ENCODE assay signal across 12 mouse cellular contexts in the genomic region with DNA sequence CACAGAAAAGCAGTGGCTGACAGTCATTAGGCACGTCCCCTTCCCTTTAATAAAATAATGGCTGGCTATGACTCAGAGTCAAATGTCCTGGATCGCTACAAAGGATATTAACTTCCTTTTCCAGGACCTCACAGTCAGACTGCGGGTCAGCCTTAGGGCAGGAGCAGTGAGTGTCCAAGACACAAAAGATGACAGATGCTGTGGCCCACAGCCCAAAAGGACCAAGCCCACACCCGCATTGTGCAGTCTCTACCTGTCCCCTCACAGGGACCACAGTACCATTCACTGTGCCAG. TPM values are rescaled to one million over a fixed set of nuclear protein-coding genes. Genes with fewer than 3 reads are reported as not detected.
DNase-seq lines count a peak whose midpoint lies in the region; ATAC-seq and TF ChIP-seq lines count a peak whose summit lies in the region.
"Had no signal": no experiment of that assay in that cellular context is flagged by ENCODE, and none has a peak within 500 bp of the region (broad histone marks: within the 10 kb centered on the region; RNA-seq: fewer than 3 reads in every experiment).

No protein-coding gene starts in this region.

- no peak for TF ChIP-seq CTCF in small intestine, adult 2 months (IDR thresholded peaks at IDR 0.05; ENCODE audit: extremely low read depth, insufficient read length, insufficient replicate concordance, low read depth, low read length)

- peaks cover 94% of the 10 kb centered on the region for H3K36me3 ChIP-seq in megakaryocyte, embryonic 14.5 days (replicated peaks; ENCODE audit: low read length)
- H3K36me3 ChIP-seq in small intestine, adult 2 months (ENCODE audit: control insufficient read depth, insufficient read depth, low read length), result peaks cover 7% of the 10 kb centered on the region

- no peak for ATAC-seq in megakaryocyte, adult 5-6 weeks (ENCODE audit: poor library complexity, severe bottlenecking)

- 64% methylated on average over 4 of the region's 4 CpGs for WGBS in small intestine, adult 2 months

- no peaks in the 10 kb centered on the region for H3K27me3 ChIP-seq in megakaryocyte, embryonic 14.5 days (replicated peaks)
- H3K27me3 ChIP-seq in small intestine, adult 2 months (ENCODE audit: control insufficient read depth, insufficient read depth, low read length), result no peaks in the 10 kb centered on the region
- H3K27me3 ChIP-seq: forebrain, embryonic 12.5 days had no signal

- TF ChIP-seq POLR2A in small intestine, adult 2 months (IDR thresholded peaks at IDR 0.05; ENCODE audit: low read depth, low read length), result no peak

- peak; percentile 28 for DNase-seq in cerebellum, adult 9-11 months
- no peak for DNase-seq in cerebellum, adult 18-20 months
- DNase-seq in kidney, postnatal 10 days, result peak; percentile 60
- DNase-seq in gastrocnemius, adult 18-20 months (ENCODE audit: low spot score), result no peak
- DNase-seq in layer of hippocampus, adult 8-10 months (ENCODE audit: low spot score in 2 of 2), result no peak
- DNase-seq: cerebellum, postnatal 10 days; layer of hippocampus, postnatal 36 days had no signal

- no peaks in the 10 kb centered on the region for H3K9me3 ChIP-seq in megakaryocyte, embryonic 14.5 days
- H3K9me3 ChIP-seq: forebrain, embryonic 12.5 days; midbrain, embryonic 10.5 days had no signal

- H3K4me3 ChIP-seq in megakaryocyte, embryonic 14.5 days (replicated peaks), result peak overlapping the region; percentile 75
- no peak overlapping the region for H3K4me3 ChIP-seq in small intestine, adult 2 months (ENCODE audit: low read depth, low read length)
- H3K4me3 ChIP-seq: forebrain, embryonic 12.5 days; midbrain, embryonic 10.5 days had no signal

- H3K4me1 ChIP-seq in megakaryocyte, embryonic 14.5 days, result peaks cover 95% of the 10 kb centered on the region
- peaks cover 40% of the 10 kb centered on the region for H3K4me1 ChIP-seq in small intestine, adult 2 months (ENCODE audit: control insufficient read depth, insufficient read depth, insufficient read length, low read length)

- H3K27ac ChIP-seq in small intestine, adult 2 months (ENCODE audit: insufficient read depth, low read depth, low read length), result peak overlapping the region; percentile 52; the same call in 1 of the 2 replicates

RNA-seq across cellular contexts. Expression of a gene that starts 16.2 kb away (rescaled TPM):
- 52.5 and 70.1 TPM in 2 replicates for polyA plus RNA-seq in megakaryocyte, embryonic 14.5 days (2012; ENCODE audit: insufficient read depth, low replicate concordance)
- total RNA-seq in megakaryocyte, adult 5-6 weeks (2015), result 22.7 and 24.4 TPM in 2 replicates
- 35.4 and 41.2 TPM in 2 replicates for total RNA-seq in megakaryocyte, adult 5-6 weeks (2017)
- 14.4 and 47.8 TPM in 2 replicates for polyA plus RNA-seq in small intestine, adult 2 months (2012; rRNA removed)
- 1 to 10 TPM; 4.3 to 5.1 TPM for total RNA-seq in gastrocnemius, adult 18-20 months (2021)
- 10 to 100 TPM; 51.0 to 55.5 (median 52.0) TPM for total RNA-seq in layer of hippocampus, adult 8-10 months (2022)

RNA-seq across cellular contexts. Expression of a gene that starts 44.5 kb away (rescaled TPM):
- polyA plus RNA-seq in megakaryocyte, embryonic 14.5 days (2012; ENCODE audit: insufficient read depth, low replicate concordance), result 14.3 and 16.7 TPM in 2 replicates
- total RNA-seq in megakaryocyte, adult 5-6 weeks (2015), result 12.9 and 13.3 TPM in 2 replicates
- 19.0 and 24.1 TPM in 2 replicates for total RNA-seq in megakaryocyte, adult 5-6 weeks (2017)
- 23.1 and 54.8 TPM in 2 replicates for polyA plus RNA-seq in small intestine, adult 2 months (2012; rRNA removed)
- total RNA-seq in gastrocnemius, adult 18-20 months (2021), result 10 to 100 TPM; 15.6 to 17.1 TPM
- total RNA-seq in layer of hippocampus, adult 8-10 months (2022), result 10 to 100 TPM; 28.8 to 37.3 (median 34.8) TPM

Comparison
In these comparisons a context has a peak if more than half of its experiments do, and no peak if none do; other contexts are left out.
1. DNase-seq: peak in cerebellum, adult 9-11 months (single experiment) and kidney, postnatal 10 days (single experiment); none in cerebellum, adult 18-20 months (0 of 2), gastrocnemius, adult 18-20 months (single experiment) and layer of hippocampus, adult 8-10 months (0 of 2).